ENCODE assay signal across 8 mouse cellular contexts in the genomic region with DNA sequence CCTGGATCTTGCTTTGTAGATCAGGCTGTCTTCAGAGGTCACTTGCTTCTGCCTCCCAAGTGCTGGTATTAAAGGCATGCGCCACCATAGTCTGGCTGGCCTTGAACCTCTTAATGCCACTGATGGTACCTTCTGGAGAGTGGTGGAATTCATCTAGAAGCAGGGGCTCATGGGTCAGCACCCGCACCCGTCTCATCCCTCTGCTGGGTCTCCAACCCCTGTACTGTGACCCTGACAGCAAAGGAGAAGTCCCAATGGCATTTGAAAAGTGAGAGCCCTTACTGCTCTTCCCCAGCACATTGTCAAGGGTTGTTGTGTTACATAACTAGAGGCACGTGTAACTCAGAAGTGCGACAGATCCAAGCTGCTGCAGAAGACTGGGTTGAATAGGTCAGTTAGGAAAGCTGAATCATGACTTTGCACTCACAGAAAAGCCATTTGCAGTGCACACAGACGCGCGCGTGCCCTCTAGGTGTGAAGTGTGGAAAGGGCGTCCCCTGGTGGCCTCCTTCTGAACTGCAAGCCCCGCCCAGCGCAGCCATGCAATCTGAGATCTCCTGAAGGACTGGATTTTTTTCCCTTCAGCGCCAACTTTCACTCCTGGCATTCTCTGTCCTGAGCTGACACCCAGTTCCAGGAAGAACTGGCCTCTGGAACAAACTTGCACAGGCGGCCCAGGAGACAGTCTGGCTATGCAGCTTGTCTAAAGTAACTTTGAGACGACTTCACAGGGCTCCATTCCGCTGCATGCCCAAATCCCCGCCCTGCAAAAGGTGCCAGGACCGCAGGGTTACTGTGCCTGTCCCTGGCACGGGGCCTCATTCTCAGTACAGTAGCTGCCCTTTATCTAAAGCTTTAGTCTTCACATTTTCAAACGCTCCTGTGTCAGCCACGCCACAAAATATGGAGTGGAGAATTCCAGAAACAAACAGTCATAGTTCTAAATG. TPM values are rescaled to one million over a fixed set of nuclear protein-coding genes. Genes with fewer than 3 reads are reported as not detected.
DNase-seq lines count a peak whose midpoint lies in the region; ATAC-seq lines count a peak whose summit lies in the region.

No protein-coding gene starts in this region.

- H3K9ac ChIP-seq in embryonic facial prominence, embryonic 15.5 days: no peak overlapping the region
- H3K9ac ChIP-seq in kidney, embryonic 14.5 days (ENCODE audit: low read depth, low read length): no peak overlapping the region
- 0 out of 2 replicates have a peak overlapping the region, but pooled peaks have one; percentile 33 for H3K9ac ChIP-seq in limb, embryonic 15.5 days

- no peaks in the 10 kb centered on the region for H3K36me3 ChIP-seq in embryonic facial prominence, embryonic 15.5 days
- no peaks in the 10 kb centered on the region for H3K36me3 ChIP-seq in kidney, embryonic 14.5 days (ENCODE audit: control insufficient read depth, insufficient read depth, low read length)
- H3K36me3 ChIP-seq in limb, embryonic 15.5 days: no peaks in the 10 kb centered on the region

- 29% methylated on average over 21 of the region's 21 CpGs for WGBS in embryonic facial prominence, embryonic 15.5 days
- WGBS in kidney, embryonic 14.5 days: 30% methylated on average over 21 of the region's 21 CpGs
- WGBS in limb, embryonic 15.5 days: 26% methylated on average over 21 of the region's 21 CpGs

- H3K4me1 ChIP-seq in embryonic facial prominence, embryonic 15.5 days: peaks cover 27% of the 10 kb centered on the region
- H3K4me1 ChIP-seq in kidney, embryonic 14.5 days (ENCODE audit: control insufficient read depth, insufficient read depth, low read length): peaks cover 12% of the 10 kb centered on the region; the same call in 1 of the 2 replicates
- H3K4me1 ChIP-seq in limb, embryonic 15.5 days: peaks cover 23% of the 10 kb centered on the region

- H3K4me3 ChIP-seq in embryonic facial prominence, embryonic 15.5 days (replicated peaks): peak overlapping the region; percentile 28
- H3K4me3 ChIP-seq in kidney, embryonic 14.5 days (ENCODE audit: low read length): no peak overlapping the region
- H3K4me3 ChIP-seq in limb, embryonic 15.5 days: peak overlapping the region; percentile 12; the same call in 1 of the 2 replicates

- ATAC-seq in embryonic facial prominence, embryonic 15.5 days (ENCODE audit: insufficient number of reproducible peaks, low FRiP score, low TSS enrichment, low read depth): peak; percentile 71
- peak; percentile 66 for ATAC-seq in kidney, embryonic 14.5 days (ENCODE audit: low FRiP score, low TSS enrichment)
- ATAC-seq in limb, embryonic 15.5 days (ENCODE audit: insufficient number of reproducible peaks, low FRiP score, low TSS enrichment, low read depth): peak; percentile 70; the same call in 1 of the 2 replicates
- peak; percentile 86 for ATAC-seq in monocyte, adult 5-6 weeks (replicated peaks; ENCODE audit: insufficient number of reproducible peaks, low FRiP score, low TSS enrichment, poor library complexity, severe bottlenecking)

- no peaks in the 10 kb centered on the region for H3K9me3 ChIP-seq in embryonic facial prominence, embryonic 15.5 days (replicated peaks)
- no peaks in the 10 kb centered on the region for H3K9me3 ChIP-seq in kidney, embryonic 14.5 days (ENCODE audit: control insufficient read depth, low read length)
- no peaks in the 10 kb centered on the region for H3K9me3 ChIP-seq in limb, embryonic 15.5 days

- H3K27me3 ChIP-seq in embryonic facial prominence, embryonic 15.5 days: 0 out of 2 replicates have a peak, but pooled peaks cover 2% of the 10 kb centered on the region
- no peaks in the 10 kb centered on the region for H3K27me3 ChIP-seq in kidney, embryonic 14.5 days (ENCODE audit: control insufficient read depth, insufficient read depth, low read length)
- H3K27me3 ChIP-seq in limb, embryonic 15.5 days: peaks cover 6% of the 10 kb centered on the region; the same call in 1 of the 2 replicates

- peak; percentile 96 for DNase-seq in 3T3-L1 (ENCODE audit: low read depth, low spot score)
- DNase-seq in adrenal gland, postnatal 4 days (ENCODE audit: low spot score in 2 of 2): peak; percentile 86 to 87
- peak; percentile 83 to 93 for DNase-seq in heart, adult 9 months (ENCODE audit: low spot score in 2 of 2)
- DNase-seq in spleen, postnatal 36 days (ENCODE audit: low spot score in 2 of 2): peak; percentile 54 to 65

- 0 out of 2 replicates have a peak overlapping the region, but pooled peaks have one; percentile 48 for H3K27ac ChIP-seq in embryonic facial prominence, embryonic 15.5 days (replicated peaks)
- H3K27ac ChIP-seq in kidney, embryonic 14.5 days (ENCODE audit: low read depth, low read length): no peak overlapping the region
- H3K27ac ChIP-seq in limb, embryonic 15.5 days: no peak overlapping the region

- peak overlapping the region; percentile 31; the same call in 1 of the 2 replicates for H3K4me2 ChIP-seq in embryonic facial prominence, embryonic 15.5 days (replicated peaks)
- no peak overlapping the region for H3K4me2 ChIP-seq in kidney, embryonic 14.5 days (replicated peaks; ENCODE audit: low read depth, low read length)
- peak overlapping the region; percentile 36; the same call in 1 of the 2 replicates for H3K4me2 ChIP-seq in limb, embryonic 15.5 days

RNA-seq across cellular contexts. Expression of a gene that starts 21.1 kb away (rescaled TPM):
- 10 to 100 TPM; 55.9 to 65.9 TPM for total RNA-seq in adrenal gland, postnatal 4 days (2021)
- 95.1 and 100 TPM in 2 replicates for polyA plus RNA-seq in embryonic facial prominence, embryonic 15.5 days (2015; fragmentation: Nextera tagmentation; extraction: Ambion mirVana)
- polyA plus RNA-seq in kidney, embryonic 14.5 days (2014; fragmentation: Nextera tagmentation; extraction: Ambion mirVana): 34.6 and 52.0 TPM in 2 replicates
- polyA plus RNA-seq in limb, embryonic 15.5 days (2015; fragmentation: Nextera tagmentation; extraction: Ambion mirVana): 81.7 and 85.2 TPM in 2 replicates
- total RNA-seq in monocyte, adult 5-6 weeks (2017): 0.67 to 1.2 TPM in 2 of 3 replicates, not detected in the other

RNA-seq across cellular contexts. Expression of a gene that starts 52.0 kb away (rescaled TPM):
- 10 to 100 TPM; 30.1 to 31.4 TPM for total RNA-seq in adrenal gland, postnatal 4 days (2021)
- polyA plus RNA-seq in embryonic facial prominence, embryonic 15.5 days (2015; fragmentation: Nextera tagmentation; extraction: Ambion mirVana): 35.4 and 39.5 TPM in 2 replicates
- polyA plus RNA-seq in kidney, embryonic 14.5 days (2014; fragmentation: Nextera tagmentation; extraction: Ambion mirVana): 50.7 and 56.7 TPM in 2 replicates
- polyA plus RNA-seq in limb, embryonic 15.5 days (2015; fragmentation: Nextera tagmentation; extraction: Ambion mirVana): 36.2 and 42.2 TPM in 2 replicates
- 10.9 to 22.5 TPM (median 13.5 TPM) in 3 replicates for total RNA-seq in monocyte, adult 5-6 weeks (2017)

RNA-seq across cellular contexts. Expression of a gene that starts 58.2 kb away (rescaled TPM):
- total RNA-seq in adrenal gland, postnatal 4 days (2021): 10 to 100 TPM; 57.7 to 61.0 TPM
- polyA plus RNA-seq in embryonic facial prominence, embryonic 15.5 days (2015; fragmentation: Nextera tagmentation; extraction: Ambion mirVana): 16.6 and 19.0 TPM in 2 replicates
- polyA plus RNA-seq in kidney, embryonic 14.5 days (2014; fragmentation: Nextera tagmentation; extraction: Ambion mirVana): 9.5 and 16.8 TPM in 2 replicates
- 14.3 and 14.4 TPM in 2 replicates for polyA plus RNA-seq in limb, embryonic 15.5 days (2015; fragmentation: Nextera tagmentation; extraction: Ambion mirVana)
- 7.4 to 13.8 TPM (median 11.3 TPM) in 3 replicates for total RNA-seq in monocyte, adult 5-6 weeks (2017)
